Mouse (Mus musculus): Measurements from ENCODE around the gene Tll1. TPM values are rescaled to one million over a fixed set of nuclear protein-coding genes. Genes with fewer than 3 reads are reported as not detected.

Gene Tll1
- polyA plus RNA-seq, 1 experiment from 2014 or later = 2.7 TPM

DNA sequence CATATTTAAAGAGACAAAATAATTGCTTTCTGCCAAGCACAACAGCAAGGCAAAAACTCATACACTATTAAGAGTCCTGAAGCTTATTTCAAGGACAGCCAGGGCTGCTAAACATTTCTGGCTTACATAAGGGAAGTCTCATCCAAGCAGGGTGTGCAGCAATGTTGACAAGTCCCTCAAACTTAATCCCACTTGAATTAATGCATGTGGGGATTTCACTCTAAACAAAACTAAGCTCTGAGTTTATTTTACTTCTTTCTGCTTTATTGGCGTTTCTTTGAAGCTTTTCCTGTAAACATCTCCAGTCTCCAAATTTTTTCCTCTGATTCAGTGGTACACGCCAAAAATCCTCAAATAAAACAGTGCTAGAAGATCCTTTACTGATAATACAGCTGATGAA is 146.2 kb downstream of the Tll1 start:
- no peaks in the 10 kb centered on the region for H3K27me3 ChIP-seq
- no peaks in the 10 kb centered on the region for H3K9me3 ChIP-seq
- H3K9ac ChIP-seq (replicated peaks) = no peak overlapping the region
- no peak overlapping the region for H3K27ac ChIP-seq
- no peak overlapping the region for H3K4me2 ChIP-seq
- H3K4me1 ChIP-seq (replicated peaks) = no peaks in the 10 kb centered on the region
- H3K36me3 ChIP-seq = no peaks in the 10 kb centered on the region
- WGBS = 47% methylated on average over 2 of the region's 2 CpGs
- no peak for ATAC-seq (ENCODE audit: insufficient number of reproducible peaks, insufficient read depth, low FRiP score, low TSS enrichment, low read depth)
- H3K4me3 ChIP-seq (replicated peaks) = no peak overlapping the region

DNA sequence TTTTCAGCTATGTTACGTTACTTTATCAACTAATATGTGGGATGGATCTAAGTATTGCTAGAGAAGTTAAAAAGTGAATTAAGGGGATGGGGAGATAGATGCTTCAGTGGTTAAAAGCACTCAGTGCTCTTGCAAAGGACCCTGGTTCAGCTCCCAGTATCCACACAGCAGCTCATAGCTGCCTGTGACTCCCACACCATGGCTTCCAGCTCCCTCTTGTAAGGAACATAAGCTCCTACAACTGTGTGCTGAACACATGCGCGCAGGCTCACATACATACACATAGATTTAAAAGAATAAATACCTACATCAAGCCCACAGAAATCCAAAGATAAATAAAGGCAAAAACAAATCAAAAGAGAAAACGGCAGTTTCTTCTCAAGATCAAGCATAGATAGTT is 148.5 kb downstream of the Tll1 start:
- no peaks in the 10 kb centered on the region for H3K4me1 ChIP-seq (replicated peaks)
- no peak overlapping the region for H3K9ac ChIP-seq (replicated peaks)
- ATAC-seq (ENCODE audit: insufficient number of reproducible peaks, insufficient read depth, low FRiP score, low TSS enrichment, low read depth) = no peak
- WGBS = 88% methylated on average over 4 of the region's 4 CpGs
- H3K36me3 ChIP-seq = no peaks in the 10 kb centered on the region
- H3K27ac ChIP-seq = no peak overlapping the region
- H3K4me3 ChIP-seq (replicated peaks) = no peak overlapping the region
- no peak overlapping the region for H3K4me2 ChIP-seq
- H3K27me3 ChIP-seq = no peaks in the 10 kb centered on the region
- no peaks in the 10 kb centered on the region for H3K9me3 ChIP-seq

DNA sequence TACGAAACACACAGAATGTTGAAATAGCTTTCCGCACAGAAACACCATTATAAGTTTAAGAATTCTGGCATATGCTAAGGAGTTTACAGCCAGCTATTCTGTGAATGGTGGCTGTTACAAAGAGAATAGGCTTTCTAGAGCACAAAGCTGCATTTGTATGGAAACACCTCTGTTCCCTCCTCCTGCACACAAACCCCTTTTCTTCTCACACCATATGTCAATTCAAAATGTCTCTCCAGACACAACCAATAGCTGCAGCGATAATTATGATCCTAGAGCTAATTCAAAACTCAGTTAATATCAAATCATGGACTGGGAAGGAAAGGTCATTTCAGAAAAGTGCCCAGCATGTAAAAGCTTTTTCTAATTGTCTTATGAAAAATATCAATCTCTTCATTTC is 157.5 kb downstream of the Tll1 start:
- H3K9me3 ChIP-seq = no peaks in the 10 kb centered on the region
- H3K27ac ChIP-seq = no peak overlapping the region
- H3K4me2 ChIP-seq = no peak overlapping the region
- peaks cover 4% of the 10 kb centered on the region; the same call in 1 of the 2 replicates for H3K4me1 ChIP-seq (replicated peaks)
- H3K36me3 ChIP-seq = no peaks in the 10 kb centered on the region
- 71% methylated on average over 3 of the region's 3 CpGs for WGBS
- no peak overlapping the region for H3K9ac ChIP-seq (replicated peaks)
- no peak overlapping the region for H3K4me3 ChIP-seq (replicated peaks)
- no peak for ATAC-seq (ENCODE audit: insufficient number of reproducible peaks, insufficient read depth, low FRiP score, low TSS enrichment, low read depth)
- no peaks in the 10 kb centered on the region for H3K27me3 ChIP-seq

DNA sequence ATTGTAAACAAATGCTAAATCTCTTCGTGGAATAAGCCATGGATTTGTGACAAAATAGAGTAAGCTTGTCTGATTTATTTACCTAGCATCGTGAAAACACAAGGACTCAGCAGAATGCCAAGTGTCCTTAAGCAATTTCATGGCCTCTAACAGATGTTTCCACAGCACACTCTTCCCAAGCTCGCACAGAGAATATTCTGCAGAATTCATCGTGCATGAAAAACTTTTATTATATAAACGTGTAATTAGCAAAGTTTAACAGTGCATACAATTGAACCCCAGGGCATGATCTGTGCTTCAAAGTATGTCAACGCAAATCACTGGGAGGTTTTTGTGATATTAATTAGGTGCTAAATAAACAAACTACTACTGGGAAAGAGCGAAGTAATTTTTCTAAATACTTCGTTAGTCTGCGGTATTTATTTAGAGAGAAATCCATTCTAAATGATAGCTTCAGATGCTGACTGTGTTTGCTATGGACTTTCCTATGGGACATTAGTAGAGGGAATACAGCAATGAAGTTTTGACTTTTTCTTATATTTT is 158.0 kb downstream of the Tll1 start:
- no peak overlapping the region for H3K4me2 ChIP-seq

DNA sequence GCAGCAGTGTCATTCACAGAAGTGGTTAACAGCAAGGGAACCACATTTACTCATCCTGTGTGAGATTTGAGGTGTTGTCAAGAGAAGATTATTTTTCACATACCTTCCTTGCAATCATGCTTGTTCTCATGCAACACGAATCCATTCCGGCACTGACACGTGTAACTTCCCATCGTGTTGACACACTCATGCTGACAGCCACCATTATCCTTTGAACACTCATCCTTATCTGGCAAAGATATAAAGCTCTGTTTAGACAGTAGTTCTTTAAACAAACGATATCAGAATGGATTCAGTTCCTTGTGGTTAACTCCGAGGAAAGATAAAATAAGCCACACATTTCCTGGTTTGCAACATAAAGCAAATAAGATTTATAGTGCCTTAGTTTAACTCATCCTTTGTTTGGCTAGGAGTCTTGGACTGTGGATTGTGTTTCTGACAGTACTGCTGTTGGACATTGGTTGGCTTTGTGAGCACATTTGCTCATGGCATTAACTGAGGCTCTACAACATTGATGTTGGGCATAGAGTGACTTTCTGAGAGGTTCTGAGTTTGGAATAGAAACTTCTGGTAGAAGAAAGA is 164.7 kb downstream of the Tll1 start:
- 86% methylated on average over 6 of the region's 6 CpGs for WGBS
- Histone ChIP-seq H3K4me3 (replicated peaks) (no peak overlapping the region), H3K27me3 (no peaks in the 10 kb centered on the region), H3K4me1 (replicated peaks) (no peaks in the 10 kb centered on the region), H3K9me3 (no peaks in the 10 kb centered on the region), H3K36me3 (no peaks in the 10 kb centered on the region), H3K4me2 (no peak overlapping the region), H3K27ac (no peak overlapping the region), H3K9ac (replicated peaks) (no peak overlapping the region)
- ATAC-seq (ENCODE audit: insufficient number of reproducible peaks, insufficient read depth, low FRiP score, low TSS enrichment, low read depth) = no peak

More for the DNA sequence above, 158.0 kb downstream of the Tll1 start:
- H3K4me3 ChIP-seq (replicated peaks) = no peak overlapping the region
- peaks cover 4% of the 10 kb centered on the region; the same call in 1 of the 2 replicates for H3K4me1 ChIP-seq (replicated peaks)
- H3K9me3 ChIP-seq = no peaks in the 10 kb centered on the region
- H3K27ac ChIP-seq = 0 out of 2 replicates have a peak overlapping the region, but pooled peaks have one; percentile 42
- ATAC-seq (ENCODE audit: insufficient number of reproducible peaks, insufficient read depth, low FRiP score, low TSS enrichment, low read depth) = no peak
- H3K27me3 ChIP-seq = no peaks in the 10 kb centered on the region
- H3K9ac ChIP-seq (replicated peaks) = no peak overlapping the region
- 46% methylated on average over 9 of the region's 9 CpGs for WGBS
- no peaks in the 10 kb centered on the region for H3K36me3 ChIP-seq

DNA sequence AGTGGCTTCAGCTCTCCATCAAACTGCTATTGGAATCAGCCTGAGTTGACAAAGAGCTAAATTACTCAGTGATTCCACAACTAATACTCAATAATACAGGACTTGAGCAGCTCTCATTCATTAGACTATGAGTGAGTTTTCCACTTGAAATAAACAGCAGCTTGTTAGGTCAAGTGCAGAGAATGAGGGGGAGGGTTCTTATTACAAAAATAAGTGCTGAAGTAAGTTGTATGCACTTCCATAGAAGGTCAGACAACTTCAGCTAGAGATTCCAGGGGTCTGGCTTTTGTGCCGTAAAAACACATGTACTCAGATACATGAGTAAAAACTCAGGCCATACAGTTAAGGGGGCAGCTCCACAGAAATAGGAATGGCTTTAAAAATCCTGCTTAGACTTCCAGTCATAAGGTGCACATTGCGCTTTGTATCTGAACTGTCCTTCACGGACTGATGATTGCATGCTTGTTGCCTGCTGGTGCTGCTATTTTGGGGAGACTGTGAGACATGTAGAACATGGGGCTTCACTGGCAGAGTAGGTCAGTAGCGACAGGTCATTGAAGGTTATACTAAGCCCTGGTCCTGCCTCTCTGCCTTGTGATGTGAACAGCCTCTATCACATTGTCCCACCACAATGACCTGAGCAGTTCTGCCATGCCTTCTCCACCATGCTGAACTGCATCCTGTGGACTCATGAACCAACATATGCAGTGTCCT is 175.2 kb downstream of the Tll1 start:
- Histone ChIP-seq H3K4me2 (no peak overlapping the region), H3K4me3 (replicated peaks) (no peak overlapping the region), H3K9me3 (no peaks in the 10 kb centered on the region), H3K27ac (no peak overlapping the region), H3K27me3 (no peaks in the 10 kb centered on the region), H3K9ac (replicated peaks) (no peak overlapping the region), H3K36me3 (no peaks in the 10 kb centered on the region), H3K4me1 (replicated peaks) (no peaks in the 10 kb centered on the region)
- 86% methylated on average over 4 of the region's 4 CpGs for WGBS
- no peak for ATAC-seq (ENCODE audit: insufficient number of reproducible peaks, insufficient read depth, low FRiP score, low TSS enrichment, low read depth)

DNA sequence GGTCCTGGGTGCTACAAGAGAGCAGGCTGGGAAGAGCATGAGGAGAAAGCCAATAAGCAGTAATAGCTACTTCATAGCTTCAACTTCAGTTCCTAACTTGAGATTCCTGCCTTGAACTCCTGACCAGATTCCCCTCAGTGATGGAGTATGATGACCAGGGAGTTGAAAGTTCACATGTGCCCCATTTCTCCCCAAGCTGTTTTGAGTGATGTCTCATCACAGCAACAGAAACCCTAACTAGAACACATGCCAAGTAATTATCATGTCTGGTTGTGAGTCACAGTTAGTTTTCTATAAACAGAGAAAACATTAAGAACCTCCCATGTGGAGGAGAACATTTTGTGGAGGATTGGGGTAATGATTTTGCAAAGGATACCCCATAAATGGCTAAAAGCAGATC is 176.0 kb downstream of the Tll1 start:
- Histone ChIP-seq H3K4me3 (replicated peaks) (no peak overlapping the region), H3K27me3 (no peaks in the 10 kb centered on the region)
- ATAC-seq (ENCODE audit: insufficient number of reproducible peaks, insufficient read depth, low FRiP score, low TSS enrichment, low read depth) = no peak

DNA sequence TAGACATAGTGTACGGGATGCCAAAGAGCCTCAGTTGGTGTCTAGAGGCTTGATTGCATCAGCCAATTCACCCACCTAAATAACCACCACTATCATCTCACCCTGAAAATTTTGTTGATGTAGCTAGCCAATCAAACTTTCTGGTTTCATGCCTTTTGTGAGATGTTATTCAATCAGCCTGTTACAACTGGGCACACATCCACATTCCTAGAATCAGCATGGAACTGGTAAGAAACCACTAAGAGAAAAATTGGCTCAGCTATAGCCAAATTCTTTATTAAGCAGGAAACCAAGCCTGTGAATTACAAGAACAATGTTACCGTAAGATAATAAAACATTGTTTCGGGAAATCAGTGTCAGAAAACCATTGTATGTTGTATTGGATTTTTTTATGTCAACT is 176.5 kb downstream of the Tll1 start:
- Histone ChIP-seq H3K27ac (no peak overlapping the region), H3K36me3 (no peaks in the 10 kb centered on the region), H3K27me3 (no peaks in the 10 kb centered on the region), H3K9ac (replicated peaks) (no peak overlapping the region), H3K4me1 (replicated peaks) (no peaks in the 10 kb centered on the region), H3K4me3 (replicated peaks) (no peak overlapping the region), H3K9me3 (no peaks in the 10 kb centered on the region), H3K4me2 (no peak overlapping the region)
- WGBS = 88% methylated on average over 3 of the region's 3 CpGs
- ATAC-seq (ENCODE audit: insufficient number of reproducible peaks, insufficient read depth, low FRiP score, low TSS enrichment, low read depth) = no peak

More for the DNA sequence above, 176.0 kb downstream of the Tll1 start:
- H3K9ac ChIP-seq (replicated peaks) = no peak overlapping the region
- H3K27ac ChIP-seq = no peak overlapping the region
- no peaks in the 10 kb centered on the region for H3K9me3 ChIP-seq
- no peaks in the 10 kb centered on the region for H3K4me1 ChIP-seq (replicated peaks)
- no peaks in the 10 kb centered on the region for H3K36me3 ChIP-seq
- no peak overlapping the region for H3K4me2 ChIP-seq

DNA sequence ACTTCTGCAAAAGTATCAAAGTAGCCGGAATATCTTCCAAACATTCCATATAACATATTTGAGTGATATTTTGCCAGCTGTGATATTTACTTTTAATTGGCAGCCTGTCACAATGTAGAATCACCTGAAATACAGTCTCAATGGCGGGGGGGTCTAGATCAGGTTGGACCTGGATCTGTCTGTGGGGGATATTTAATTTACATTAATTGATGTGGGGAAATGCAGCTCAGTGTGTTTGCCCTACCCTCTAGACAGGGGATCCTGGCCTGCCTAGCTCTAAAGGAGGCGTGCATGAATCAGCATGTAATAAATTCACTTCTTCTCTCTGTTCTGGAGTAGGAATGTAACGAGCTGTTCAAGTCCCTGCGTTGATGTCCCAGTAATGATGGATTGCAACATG is 181.7 kb downstream of the Tll1 start:
- H3K9me3 ChIP-seq = no peaks in the 10 kb centered on the region
- no peaks in the 10 kb centered on the region for H3K27me3 ChIP-seq
- no peak overlapping the region for H3K4me3 ChIP-seq (replicated peaks)
- 69% methylated on average over 5 of the region's 5 CpGs for WGBS
- H3K27ac ChIP-seq = no peak overlapping the region
- no peaks in the 10 kb centered on the region for H3K4me1 ChIP-seq (replicated peaks)
- H3K36me3 ChIP-seq = no peaks in the 10 kb centered on the region
- no peak overlapping the region for H3K9ac ChIP-seq (replicated peaks)
- H3K4me2 ChIP-seq = no peak overlapping the region
- no peak for ATAC-seq (ENCODE audit: insufficient number of reproducible peaks, insufficient read depth, low FRiP score, low TSS enrichment, low read depth)

DNA sequence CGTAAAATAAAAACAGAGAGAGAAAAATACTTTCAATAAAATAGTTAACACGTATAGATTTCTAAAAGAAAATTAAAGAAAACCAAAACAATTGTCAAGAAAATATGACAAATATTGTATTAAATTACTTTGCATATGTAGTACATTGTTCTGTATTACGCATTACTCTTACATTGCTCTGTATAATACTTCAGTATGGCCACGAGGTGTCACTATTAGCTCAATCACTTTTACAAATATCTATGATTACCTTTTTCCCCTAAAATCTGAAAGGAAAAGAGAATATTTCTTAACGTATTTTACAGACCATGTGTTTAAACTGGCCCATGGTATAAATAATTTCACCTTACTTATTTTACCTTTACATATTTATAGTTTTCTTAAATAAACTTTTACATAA is 182.5 kb downstream of the Tll1 start:
- H3K27ac ChIP-seq = no peak overlapping the region
- H3K9ac ChIP-seq (replicated peaks) = no peak overlapping the region
- H3K4me1 ChIP-seq (replicated peaks) = no peaks in the 10 kb centered on the region
- no peak overlapping the region for H3K4me2 ChIP-seq
- no peaks in the 10 kb centered on the region for H3K27me3 ChIP-seq
- no peak overlapping the region for H3K4me3 ChIP-seq (replicated peaks)
- H3K36me3 ChIP-seq = no peaks in the 10 kb centered on the region
- no peak for ATAC-seq (ENCODE audit: insufficient number of reproducible peaks, insufficient read depth, low FRiP score, low TSS enrichment, low read depth)
- WGBS = 35% methylated on average over 5 of the region's 5 CpGs
- no peaks in the 10 kb centered on the region for H3K9me3 ChIP-seq

DNA sequence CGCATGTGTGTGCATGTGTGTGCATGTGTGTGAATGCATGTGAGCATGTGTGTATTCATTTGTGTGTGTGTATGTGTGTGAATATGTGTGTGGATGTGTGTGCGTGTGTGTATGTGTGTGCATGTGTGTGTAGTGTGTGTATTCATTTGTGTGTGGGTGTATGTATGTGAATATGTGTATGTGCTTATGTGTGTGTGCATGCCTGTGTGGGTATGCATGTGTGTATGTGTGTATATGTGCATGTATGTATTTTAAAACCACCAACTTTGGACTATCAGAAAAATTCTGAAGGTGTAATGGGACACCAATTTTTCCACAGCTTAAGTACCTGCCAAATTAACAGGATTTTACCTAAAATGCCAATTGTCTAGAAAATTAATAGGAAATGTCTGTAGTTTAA is 183.0 kb downstream of the Tll1 start:
- Histone ChIP-seq H3K9me3 (no peaks in the 10 kb centered on the region), H3K9ac (replicated peaks) (no peak overlapping the region), H3K27me3 (no peaks in the 10 kb centered on the region), H3K4me3 (replicated peaks) (no peak overlapping the region), H3K36me3 (no peaks in the 10 kb centered on the region), H3K4me2 (no peak overlapping the region), H3K27ac (no peak overlapping the region), H3K4me1 (replicated peaks) (no peaks in the 10 kb centered on the region)
- 78% methylated on average over 2 of the region's 2 CpGs for WGBS
- ATAC-seq (ENCODE audit: insufficient number of reproducible peaks, insufficient read depth, low FRiP score, low TSS enrichment, low read depth) = no peak
